Mouse (Mus musculus) small intestine, adult 2 months (tissue): Measurements from ENCODE around the gene 1700042G07Rik. TPM values are rescaled to one million over a fixed set of nuclear protein-coding genes. Genes with fewer than 3 reads are reported as not detected.

Experiments used
- H3K27ac ChIP-seq: fragments of 200-500 bp; 2 replicates; pipeline ENCODE4 v1.5.1; 2012; ENCODE audit warnings: low read depth, low read length, control low read depth, inconsistent platforms; ENCODE audit not compliant: insufficient read depth
- H3K27me3 ChIP-seq: fragments of 200-500 bp; 2 replicates; pipeline ENCODE4 v1.6.1; 2012; ENCODE audit warnings: mild to moderate bottlenecking, moderate library complexity, low read length, inconsistent platforms; ENCODE audit not compliant: control insufficient read depth, insufficient read depth
- H3K36me3 ChIP-seq: fragments of 200-500 bp; 2 replicates; pipeline ENCODE4 v1.6.1; 2012; ENCODE audit warnings: mild to moderate bottlenecking, low read length, control low read depth, inconsistent platforms; ENCODE audit not compliant: control insufficient read depth, insufficient read depth
- H3K4me1 ChIP-seq: fragments of 200-500 bp; 2 replicates; pipeline ENCODE4 v1.6.1; 2012; ENCODE audit warnings: low read length, inconsistent platforms, mixed read lengths; ENCODE audit not compliant: control insufficient read depth, insufficient read depth, insufficient read length
- H3K4me3 ChIP-seq: fragments of 200-500 bp; 2 replicates; pipeline ENCODE4 v1.5.1; 2012; ENCODE audit warnings: low read depth, mild to moderate bottlenecking, control low read depth, inconsistent platforms, low read length, moderate library complexity
- CTCF ChIP-seq: fragments of 200-500 bp; IDR thresholded peaks from 2 replicates; pipeline ENCODE4 v1.5.1; 2012; ENCODE audit warnings: low read depth, mild to moderate bottlenecking, control low read depth, inconsistent platforms, low read length, moderate library complexity, mixed read lengths; ENCODE audit not compliant: insufficient replicate concordance, insufficient read length; ENCODE audit errors: extremely low read depth
- POLR2A ChIP-seq: fragments of 200-500 bp; IDR thresholded peaks from 2 replicates; pipeline ENCODE4 v1.6.1; 2012; ENCODE audit warnings: low read depth, mild to moderate bottlenecking, control low read depth, inconsistent platforms, low read length, moderate library complexity
- WGBS: fragments of 180-500 bp; shearing (Covaris S2); methylation state at CpG from one replicate; pipeline ENCODE4 v1.1.7; 2018; 5-methylcytosine and 5-hydroxymethylcytosine counted together
- polyA plus RNA-seq: library from polyadenylated mRNA; depleted of rRNA; stranded (reverse); fragments of >200 nt; gene quantifications from 2 replicates; pipeline ENCODE4 v1.2.3, GENCODE M21; 2012

The 1700042G07Rik gene
- polyA plus RNA-seq, 1 experiment = not detected

- Histone ChIP-seq H3K36me3 (no peaks in the 10 kb centered on the region), H3K27ac (no peak overlapping the region), H3K4me1 (no peaks in the 10 kb centered on the region), H3K4me3 (no peak overlapping the region), H3K27me3 (no peaks in the 10 kb centered on the region)
- TF ChIP-seq POLR2A = no peak
- no peak for TF ChIP-seq CTCF
- WGBS = 64% methylated on average over 4 of the region's 4 CpGs
Measured at GRCm38 (mm10) chr4:116185083-116185482, 11.9 kb downstream of the 1700042G07Rik start.

DNA sequence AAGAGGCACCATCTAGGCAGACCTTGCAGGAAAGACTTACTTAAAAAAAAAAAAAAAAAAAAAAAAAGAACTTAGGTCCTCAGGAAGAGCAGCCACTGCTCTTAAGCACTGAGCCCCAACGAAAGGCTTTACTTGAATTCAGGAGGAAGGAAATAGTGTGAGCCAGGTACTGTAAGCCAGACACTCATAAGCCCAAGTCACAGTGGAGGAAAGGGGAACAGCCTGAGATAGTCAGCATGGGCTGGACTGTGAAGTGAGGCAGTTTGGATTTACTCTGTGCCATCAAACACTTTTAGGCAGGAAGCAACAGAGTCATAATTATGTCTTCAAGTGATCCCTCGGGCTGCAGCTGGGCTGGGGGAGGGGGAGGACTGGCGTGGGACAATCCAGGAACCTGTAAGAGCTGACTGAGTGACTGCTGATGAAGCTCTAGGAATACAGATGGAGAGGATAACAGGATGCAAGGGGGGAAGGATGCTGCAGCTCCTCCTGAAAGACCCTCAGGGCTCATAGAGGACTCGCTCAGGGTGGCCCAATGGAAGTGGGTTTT is 19.2 kb downstream of the 1700042G07Rik start:
- Histone ChIP-seq H3K4me3 (no peak overlapping the region), H3K4me1 (no peaks in the 10 kb centered on the region), H3K36me3 (no peaks in the 10 kb centered on the region), H3K27me3 (no peaks in the 10 kb centered on the region), H3K27ac (no peak overlapping the region)
- 57% methylated on average over 4 of the region's 4 CpGs for WGBS
- TF ChIP-seq POLR2A = no peak
- no peak for TF ChIP-seq CTCF

DNA sequence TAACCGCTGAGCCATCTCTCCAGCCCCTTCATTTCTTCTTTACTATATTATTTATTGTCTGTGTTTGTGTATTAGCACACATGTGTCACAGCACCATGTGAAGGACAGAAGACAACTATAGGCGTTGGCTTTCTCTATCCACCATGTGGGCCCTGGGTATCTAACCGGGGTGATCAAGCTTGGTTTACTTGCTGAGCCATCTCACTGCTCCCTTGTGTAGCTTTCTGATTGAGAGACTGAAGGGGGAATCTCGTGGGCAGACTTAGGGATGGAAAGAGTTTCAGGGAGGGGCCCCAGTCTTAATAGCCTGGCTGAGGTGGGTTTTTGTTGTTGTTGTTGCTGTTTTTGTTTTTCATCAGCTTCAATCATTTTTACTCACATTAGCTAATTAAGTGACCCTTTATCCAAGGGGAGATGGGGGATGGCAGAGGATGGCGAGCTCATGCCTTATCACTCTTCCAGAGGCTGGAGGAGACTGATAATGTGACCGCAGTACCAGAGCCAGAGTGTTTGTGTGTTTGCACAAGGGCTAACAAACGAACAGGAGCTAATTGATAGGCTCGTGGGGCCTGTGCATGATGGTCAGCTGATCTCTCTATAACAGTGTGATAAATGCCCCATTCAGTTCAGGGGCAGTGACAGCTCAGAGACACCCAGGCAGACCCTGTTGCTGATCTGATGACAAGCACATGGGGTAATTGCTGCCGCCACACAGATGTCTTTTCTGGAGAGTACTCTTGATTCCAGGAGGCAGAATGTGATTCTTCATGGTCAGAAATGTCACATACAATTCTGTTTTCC is 20.6 kb downstream of the 1700042G07Rik start:
- Histone ChIP-seq H3K4me1 (no peaks in the 10 kb centered on the region), H3K27me3 (no peaks in the 10 kb centered on the region), H3K36me3 (no peaks in the 10 kb centered on the region), H3K4me3 (no peak overlapping the region), H3K27ac (no peak overlapping the region)
- 67% methylated on average over 9 of the region's 9 CpGs for WGBS
- no peak for TF ChIP-seq POLR2A

- no peak overlapping the region for H3K27ac ChIP-seq
- no peaks in the 10 kb centered on the region for H3K27me3 ChIP-seq
- no peak overlapping the region for H3K4me3 ChIP-seq
- no peaks in the 10 kb centered on the region for H3K36me3 ChIP-seq
- H3K4me1 ChIP-seq = no peaks in the 10 kb centered on the region
- WGBS = 74% methylated on average over 2 of the region's 2 CpGs
- no peak for TF ChIP-seq POLR2A
- no peak for TF ChIP-seq CTCF
Measured at GRCm38 (mm10) chr4:116198422-116198821, 25.2 kb downstream of the 1700042G07Rik start.

GRCm38 (mm10) chr4:116204422-116204821 is 31.2 kb downstream of the 1700042G07Rik start:
- TF ChIP-seq CTCF (no peak), POLR2A (no peak)
- WGBS = 70% methylated on average over 3 of the region's 3 CpGs
- peaks cover 8% of the 10 kb centered on the region; the same call in 1 of the 2 replicates for H3K4me1 ChIP-seq
- H3K4me3 ChIP-seq = no peak overlapping the region
- H3K27ac ChIP-seq = no peak overlapping the region
- H3K27me3 ChIP-seq = no peaks in the 10 kb centered on the region
- H3K36me3 ChIP-seq = no peaks in the 10 kb centered on the region

- TF ChIP-seq POLR2A (no peak), CTCF (no peak)
- Histone ChIP-seq H3K27ac (no peak overlapping the region), H3K4me3 (no peak overlapping the region), H3K4me1 (peaks cover 8% of the 10 kb centered on the region; the same call in 1 of the 2 replicates), H3K36me3 (no peaks in the 10 kb centered on the region), H3K27me3 (no peaks in the 10 kb centered on the region)
- WGBS = 42% methylated on average over 4 of the region's 4 CpGs
Measured at GRCm38 (mm10) chr4:116206531-116206930, 33.4 kb downstream of the 1700042G07Rik start.

DNA sequence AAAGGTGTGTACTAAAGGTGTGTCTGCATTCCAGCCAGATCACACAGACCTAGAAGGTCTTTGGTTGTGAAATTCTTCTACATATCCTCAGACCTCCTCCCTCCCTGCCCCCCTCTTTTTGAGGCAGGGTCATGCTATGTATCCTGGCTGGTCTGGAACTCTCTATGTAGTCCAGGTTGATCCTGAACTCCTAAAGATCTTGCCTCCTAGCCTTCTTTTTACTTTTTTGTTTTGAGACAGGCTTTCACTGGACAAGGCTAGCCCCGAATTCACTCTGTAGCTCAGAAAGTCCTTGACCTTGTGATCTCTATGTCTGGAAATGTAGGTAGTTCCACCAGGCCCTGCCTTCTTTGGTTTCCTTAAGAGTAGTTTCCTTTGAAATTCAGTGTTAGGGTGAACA is 35.7 kb downstream of the 1700042G07Rik start:
- Histone ChIP-seq H3K4me1 (peaks cover 8% of the 10 kb centered on the region; the same call in 1 of the 2 replicates), H3K4me3 (no peak overlapping the region), H3K27me3 (no peaks in the 10 kb centered on the region), H3K36me3 (no peaks in the 10 kb centered on the region), H3K27ac (peak overlapping the region; percentile 28; the same call in 1 of the 2 replicates)
- WGBS = 73% methylated on average over 1 of the region's 1 CpGs
- TF ChIP-seq CTCF (no peak), POLR2A (no peak)
